Mouse (Mus musculus) bone marrow macrophage, adult 2 months (primary cell): ENCODE data around the gene Adamts17.

Experiments
- CTCF ChIP-seq: IDR thresholded peaks from 2 replicates; pipeline ENCODE4 v1.5.1; 2012; ENCODE audit warnings: low read depth, mild to moderate bottlenecking, low read length, moderate library complexity
- POLR2A ChIP-seq: IDR thresholded peaks from 2 replicates; pipeline ENCODE4 v1.6.1; 2012; ENCODE audit warnings: mild to moderate bottlenecking, low read depth, low read length, borderline replicate concordance

DNA sequence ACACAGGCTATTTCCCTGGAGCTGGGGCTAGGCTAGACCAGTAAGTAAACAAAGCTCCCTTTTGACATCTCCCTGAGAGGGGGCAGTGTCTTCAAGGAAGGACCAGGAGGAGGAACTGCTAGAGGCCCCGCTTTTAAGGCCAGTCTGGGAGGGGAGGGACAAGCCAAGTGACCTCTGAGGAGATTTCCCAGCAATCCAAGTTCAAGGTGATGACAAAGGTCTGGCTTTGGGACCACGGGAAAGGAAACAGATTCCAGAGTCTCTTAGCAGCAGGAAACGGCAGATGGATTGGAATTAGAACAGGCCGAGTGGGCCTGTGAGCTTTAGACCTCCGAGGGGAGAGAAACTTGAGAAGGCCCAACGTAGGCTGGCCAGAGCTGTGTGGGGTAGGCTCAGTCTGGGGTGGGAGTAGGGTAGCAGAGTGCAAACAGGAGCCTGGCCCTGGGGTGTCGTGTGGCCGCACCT lies 116.0 kb downstream of the Adamts17 start:
- TF ChIP-seq CTCF (no peak), POLR2A (no peak)
